Mouse (Mus musculus): ENCODE data around the gene Dus3l. TPM values are rescaled to one million over a fixed set of nuclear protein-coding genes. Genes with fewer than 3 reads are reported as not detected.

Gene Dus3l
- polyA plus RNA-seq, 1 experiment, result 40.1 TPM

GRCm38 (mm10) chr17:56717363-56718058 lies 47.0 kb upstream of the Dus3l start, which contains the start of the genes Ndufa11 and Vmac:
TSS of gene Ndufa11 (plus strand) at chr17:56717767.
TSS of gene Vmac (minus strand) at chr17:56718022.
- no peaks in the 10 kb centered on the region for H3K27me3 ChIP-seq (ENCODE audit: control insufficient read depth, insufficient read depth, insufficient read length)
- peak within 1 kb of the TSS; percentile 79 for H3K4me3 ChIP-seq (ENCODE audit: insufficient read depth, poor library complexity, severe bottlenecking)
- peaks cover 39% of the 10 kb centered on the region for H3K79me2 ChIP-seq (ENCODE audit: control insufficient read depth, insufficient read depth)
- H3K79me3 ChIP-seq (ENCODE audit: low read depth), result peaks cover 17% of the 10 kb centered on the region
- H3K36me3 ChIP-seq (ENCODE audit: control insufficient read depth, insufficient read depth), result no peaks in the 10 kb centered on the region
- peak; percentile 0 for TF ChIP-seq MYOD1 (IDR thresholded peaks at IDR 0.05; ENCODE audit: control insufficient read depth, insufficient read length, low read depth)
- TF ChIP-seq CTCF (IDR thresholded peaks at IDR 0.05; ENCODE audit: control insufficient read depth, insufficient read depth, insufficient read length), result no peak
- peak within 1 kb of the TSS; percentile 98 for H3ac ChIP-seq (ENCODE audit: control insufficient read depth, insufficient read length, low read depth)

- no peaks in the 10 kb centered on the region for H3K36me3 ChIP-seq (ENCODE audit: control insufficient read depth, insufficient read depth)
- H3K79me2 ChIP-seq (ENCODE audit: control insufficient read depth, insufficient read depth), result peaks cover 39% of the 10 kb centered on the region
- H3K79me3 ChIP-seq (ENCODE audit: low read depth), result peaks cover 17% of the 10 kb centered on the region
- no peak for TF ChIP-seq MAX (IDR thresholded peaks at IDR 0.05)
- TF ChIP-seq CEBPB (IDR thresholded peaks at IDR 0.05; ENCODE audit: low read depth), result no peak
- no peak for TF ChIP-seq MYOG (IDR thresholded peaks at IDR 0.05; ENCODE audit: control insufficient read depth, extremely low read depth, insufficient read length)
- no peak for TF ChIP-seq FOSL1 (IDR thresholded peaks at IDR 0.05; ENCODE audit: insufficient read depth, low read length, poor library complexity, severe bottlenecking)
- TF ChIP-seq USF1 (IDR thresholded peaks at IDR 0.05; ENCODE audit: low read depth), result no peak
- TF ChIP-seq CTCF (IDR thresholded peaks at IDR 0.05; ENCODE audit: control insufficient read depth, insufficient read depth, insufficient read length), result no peak
- no peak for TF ChIP-seq MYOD1 (IDR thresholded peaks at IDR 0.05; ENCODE audit: control insufficient read depth, insufficient read length, low read depth)
- no peak overlapping the region for H3K4me3 ChIP-seq (ENCODE audit: insufficient read depth, poor library complexity, severe bottlenecking)
- no peak overlapping the region for H3ac ChIP-seq (ENCODE audit: control insufficient read depth, insufficient read length, low read depth)
- no peaks in the 10 kb centered on the region for H3K27me3 ChIP-seq (ENCODE audit: control insufficient read depth, insufficient read depth, insufficient read length)
Observed at GRCm38 (mm10) chr17:56722441-56722840, 42.1 kb upstream of the Dus3l start.

- H3K79me2 ChIP-seq (ENCODE audit: control insufficient read depth, insufficient read depth), result peaks cover 30% of the 10 kb centered on the region
- TF ChIP-seq CTCF (IDR thresholded peaks at IDR 0.05; ENCODE audit: control insufficient read depth, insufficient read depth, insufficient read length) (no peak), MAX (IDR thresholded peaks at IDR 0.05) (no peak), MYOD1 (IDR thresholded peaks at IDR 0.05; ENCODE audit: control insufficient read depth, insufficient read length, low read depth) (no peak), USF1 (IDR thresholded peaks at IDR 0.05; ENCODE audit: low read depth) (no peak), FOSL1 (IDR thresholded peaks at IDR 0.05; ENCODE audit: insufficient read depth, low read length, poor library complexity, severe bottlenecking) (no peak), CEBPB (IDR thresholded peaks at IDR 0.05; ENCODE audit: low read depth) (no peak), MYOG (IDR thresholded peaks at IDR 0.05; ENCODE audit: control insufficient read depth, extremely low read depth, insufficient read length) (no peak)
- no peak overlapping the region for H3K4me3 ChIP-seq (ENCODE audit: insufficient read depth, poor library complexity, severe bottlenecking)
- no peak overlapping the region for H3ac ChIP-seq (ENCODE audit: control insufficient read depth, insufficient read length, low read depth)
- no peaks in the 10 kb centered on the region for H3K36me3 ChIP-seq (ENCODE audit: control insufficient read depth, insufficient read depth)
- peaks cover 3% of the 10 kb centered on the region for H3K27me3 ChIP-seq (ENCODE audit: control insufficient read depth, insufficient read depth, insufficient read length)
- H3K79me3 ChIP-seq (ENCODE audit: low read depth), result peaks cover 10% of the 10 kb centered on the region
Observed at GRCm38 (mm10) chr17:56723419-56724161, 41.0 kb upstream of the Dus3l start.

GRCm38 (mm10) chr17:56727029-56727649 lies 37.4 kb upstream of the Dus3l start:
- Histone ChIP-seq H3ac (ENCODE audit: control insufficient read depth, insufficient read length, low read depth) (no peak overlapping the region), H3K36me3 (ENCODE audit: control insufficient read depth, insufficient read depth) (no peaks in the 10 kb centered on the region), H3K4me3 (ENCODE audit: insufficient read depth, poor library complexity, severe bottlenecking) (no peak overlapping the region), H3K79me2 (ENCODE audit: control insufficient read depth, insufficient read depth) (no peaks in the 10 kb centered on the region), H3K27me3 (ENCODE audit: control insufficient read depth, insufficient read depth, insufficient read length) (peaks cover 29% of the 10 kb centered on the region), H3K79me3 (ENCODE audit: low read depth) (no peaks in the 10 kb centered on the region)
- TF ChIP-seq MYOD1 (IDR thresholded peaks at IDR 0.05; ENCODE audit: control insufficient read depth, insufficient read length, low read depth) (no peak), CTCF (IDR thresholded peaks at IDR 0.05; ENCODE audit: control insufficient read depth, insufficient read depth, insufficient read length) (no peak), MAX (IDR thresholded peaks at IDR 0.05) (no peak), MYOG (IDR thresholded peaks at IDR 0.05; ENCODE audit: control insufficient read depth, extremely low read depth, insufficient read length) (no peak)

- H3K79me2 ChIP-seq (ENCODE audit: control insufficient read depth, insufficient read depth), result no peaks in the 10 kb centered on the region
- peaks cover 32% of the 10 kb centered on the region for H3K27me3 ChIP-seq (ENCODE audit: control insufficient read depth, insufficient read depth, insufficient read length)
- no peak overlapping the region for H3ac ChIP-seq (ENCODE audit: control insufficient read depth, insufficient read length, low read depth)
- H3K79me3 ChIP-seq (ENCODE audit: low read depth), result no peaks in the 10 kb centered on the region
- H3K4me3 ChIP-seq (ENCODE audit: insufficient read depth, poor library complexity, severe bottlenecking), result no peak overlapping the region
- H3K36me3 ChIP-seq (ENCODE audit: control insufficient read depth, insufficient read depth), result no peaks in the 10 kb centered on the region
- no peak for TF ChIP-seq MAX (IDR thresholded peaks at IDR 0.05)
- no peak for TF ChIP-seq CEBPB (IDR thresholded peaks at IDR 0.05; ENCODE audit: low read depth)
- no peak for TF ChIP-seq USF1 (IDR thresholded peaks at IDR 0.05; ENCODE audit: low read depth)
- TF ChIP-seq CTCF (IDR thresholded peaks at IDR 0.05; ENCODE audit: control insufficient read depth, insufficient read depth, insufficient read length), result no peak
Observed at GRCm38 (mm10) chr17:56727659-56728058, 36.9 kb upstream of the Dus3l start.
